Mouse (Mus musculus): ENCODE results near the gene Rbx1.

DNA sequence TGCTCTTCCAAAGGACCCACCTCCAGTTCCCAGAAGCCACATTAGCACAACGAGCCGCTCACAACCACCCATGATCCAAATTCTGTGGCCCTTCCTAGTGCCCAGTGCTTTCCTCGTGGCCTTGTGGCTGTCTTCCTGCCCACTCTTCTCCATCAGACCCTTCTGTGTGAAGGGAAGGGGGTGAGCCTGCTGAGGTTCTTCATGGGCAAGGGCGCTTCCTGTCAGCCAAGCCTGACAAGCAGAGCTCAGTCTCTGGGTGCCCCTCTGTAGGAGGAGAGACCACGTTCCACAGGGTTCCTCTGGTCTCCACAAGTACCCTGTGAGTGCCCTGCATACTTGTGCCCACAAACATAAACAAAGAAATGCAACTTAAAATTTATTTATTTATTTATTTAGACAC is 6.2 kb downstream of the Rbx1 start:
- no peak for TF ChIP-seq CTCF (IDR thresholded peaks at IDR 0.05; ENCODE audit: insufficient read depth, low read depth, low read length)
- TF ChIP-seq POLR2A (IDR thresholded peaks at IDR 0.05; ENCODE audit: insufficient read depth, low read depth, low read length) = no peak

Data from olfactory bulb, adult 2 months (tissue).